14 mouse cellular contexts compared by ENCODE assay signal in genomic region chr3:101367372-101367771, GRCm38 (mm10). TPM values are rescaled to one million over a fixed set of nuclear protein-coding genes. Genes with fewer than 3 reads are reported as not detected.
DNase-seq lines count a peak whose midpoint lies in the region; ATAC-seq and TF ChIP-seq lines count a peak whose summit lies in the region.
"Had no signal": no experiment of that assay in that cellular context is flagged by ENCODE, and none has a peak within 500 bp of the region (broad histone marks: within the 10 kb centered on the region; RNA-seq: fewer than 3 reads in every experiment).

No protein-coding gene starts in this region.

- no peaks in the 10 kb centered on the region for H3K27me3 ChIP-seq in erythroblast, embryonic 14.5 days (ENCODE audit: control insufficient read depth)
- 0 out of 2 replicates have a peak, but pooled peaks cover 3% of the 10 kb centered on the region for H3K27me3 ChIP-seq in liver, postnatal 0 days (ENCODE audit: insufficient read depth, low read length)
- H3K27me3 ChIP-seq in hindbrain, postnatal 0 days (ENCODE audit: insufficient read depth, low read length) = no peaks in the 10 kb centered on the region

- peak overlapping the region; percentile 44 for H3K4me3 ChIP-seq in erythroblast, embryonic 14.5 days (replicated peaks)
- H3K4me3 ChIP-seq in liver, postnatal 0 days (ENCODE audit: low read depth, low read length) = no peak overlapping the region
- no peak overlapping the region for H3K4me3 ChIP-seq in hindbrain, postnatal 0 days (ENCODE audit: low read length)
- H3K4me3 ChIP-seq: forebrain, embryonic 12.5 days had no signal

- H3K4me2 ChIP-seq in liver, postnatal 0 days (ENCODE audit: low read depth, low read length) = peak overlapping the region; percentile 18
- no peak overlapping the region for H3K4me2 ChIP-seq in hindbrain, postnatal 0 days (ENCODE audit: low read depth, low read length)
- H3K4me2 ChIP-seq: forebrain, embryonic 12.5 days had no signal

- H3K9ac ChIP-seq in liver, postnatal 0 days (replicated peaks) = no peak overlapping the region
- H3K9ac ChIP-seq in hindbrain, postnatal 0 days (replicated peaks; ENCODE audit: low read length) = no peak overlapping the region
- H3K9ac ChIP-seq: forebrain, embryonic 12.5 days had no signal

- H3K9me3 ChIP-seq in erythroblast, embryonic 14.5 days (ENCODE audit: control insufficient read depth, low read length) = no peaks in the 10 kb centered on the region
- no peaks in the 10 kb centered on the region for H3K9me3 ChIP-seq in liver, postnatal 0 days (ENCODE audit: low read length)
- no peaks in the 10 kb centered on the region for H3K9me3 ChIP-seq in hindbrain, postnatal 0 days (ENCODE audit: low read length)
- H3K9me3 ChIP-seq: forebrain, embryonic 12.5 days had no signal

- H3K27ac ChIP-seq in liver, postnatal 0 days (ENCODE audit: low read depth) = 0 out of 2 replicates have a peak overlapping the region, but pooled peaks have one; percentile 0
- no peak overlapping the region for H3K27ac ChIP-seq in hindbrain, postnatal 0 days
- H3K27ac ChIP-seq: forebrain, embryonic 12.5 days had no signal

- no peak for TF ChIP-seq CTCF in liver, postnatal 0 days (IDR thresholded peaks at IDR 0.05; ENCODE audit: low read depth)
- no peak for TF ChIP-seq CTCF in hindbrain, postnatal 0 days (IDR thresholded peaks at IDR 0.05; ENCODE audit: low read depth)

- no peaks in the 10 kb centered on the region for H3K36me3 ChIP-seq in erythroblast, embryonic 14.5 days (ENCODE audit: control insufficient read depth)
- no peaks in the 10 kb centered on the region for H3K36me3 ChIP-seq in liver, postnatal 0 days (replicated peaks; ENCODE audit: insufficient read depth, low read length)
- H3K36me3 ChIP-seq in hindbrain, postnatal 0 days (ENCODE audit: insufficient read depth, low read length) = no peaks in the 10 kb centered on the region
- H3K36me3 ChIP-seq: forebrain, embryonic 12.5 days had no signal

- DNase-seq in adrenal gland, postnatal 36 days = peak; percentile 9 to 26
- no peak for DNase-seq in adrenal gland, postnatal 4 days (ENCODE audit: low spot score in 2 of 2)
- peak; percentile 30 for DNase-seq in CD4-positive, CD25-positive, alpha-beta regulatory T cell, adult 2 months (ENCODE audit: low read depth, low spot score)
- peak; percentile 22 for DNase-seq in liver, postnatal 0 days
- DNase-seq in hindbrain, postnatal 0 days (ENCODE audit: low spot score) = no peak
- no peak for DNase-seq in gastrocnemius, postnatal 14 days
- DNase-seq in left cerebral cortex, postnatal 4 days = no peak
- DNase-seq: B cell, adult 2 months; gastrocnemius, postnatal 25 days; heart, postnatal 10 days; kidney, adult 2 months; thymus, postnatal 14 days had no signal

- ATAC-seq in liver, postnatal 0 days = peak; percentile 87
- ATAC-seq in hindbrain, postnatal 0 days = no peak

- TF ChIP-seq EP300 in liver, postnatal 0 days (IDR thresholded peaks at IDR 0.05; ENCODE audit: low read depth) = peak; percentile 79

- 12% methylated on average over 11 of the region's 11 CpGs for WGBS in liver, postnatal 0 days (ENCODE audit: insufficient replicate concordance)
- 86% methylated on average over 11 of the region's 11 CpGs for WGBS in hindbrain, postnatal 0 days

- intact Hi-C loops in gastrocnemius, postnatal 14 days (cut with DNase I; ENCODE audit: low total_unique reads) = no loop called here
- intact Hi-C loops in left cerebral cortex, postnatal 4 days (cut with DNase I) = no loop called here

- peaks cover 72% of the 10 kb centered on the region for H3K4me1 ChIP-seq in erythroblast, embryonic 14.5 days (ENCODE audit: control insufficient read depth)
- peaks cover 6% of the 10 kb centered on the region; the same call in 1 of the 2 replicates for H3K4me1 ChIP-seq in liver, postnatal 0 days (ENCODE audit: insufficient read depth)
- peaks cover 11% of the 10 kb centered on the region for H3K4me1 ChIP-seq in hindbrain, postnatal 0 days (ENCODE audit: insufficient read depth, low read length)

RNA-seq across cellular contexts. Expression of gene Igsf3, which starts 9.5 kb away (rescaled TPM):
- total RNA-seq in adrenal gland, postnatal 36 days (2021) = 1 to 10 TPM; 5.2 to 6.7 TPM
- total RNA-seq in adrenal gland, postnatal 4 days (2021) = 10 to 100 TPM; 15.4 to 20.3 TPM
- 0.12 and 0.14 TPM in 2 replicates for polyA plus RNA-seq in erythroblast, embryonic 14.5 days (2012)
- 1.7 and 1.9 TPM in 2 replicates for polyA plus RNA-seq in liver, postnatal 0 days (2015; fragmentation: Nextera tagmentation; extraction: Ambion mirVana)
- total RNA-seq in hindbrain, postnatal 0 days (2014; rRNA removed) = 76.3 and 84.0 TPM in 2 replicates
- 62.1 and 65.7 TPM in 2 replicates for polyA plus RNA-seq in hindbrain, postnatal 0 days (2015; fragmentation: Nextera tagmentation; extraction: Ambion mirVana)
- 10 to 100 TPM in 1 of 2 experiments, 1 to 10 TPM in 1; 6.6 to 10.6 TPM for total RNA-seq in gastrocnemius, postnatal 14 days (2021)
- total RNA-seq in left cerebral cortex, postnatal 4 days (2021) = 100 to 1,000 TPM in 1 of 2 experiments, 10 to 100 TPM in 1; 96.4 to 101 TPM

Comparison
In these comparisons a context has a peak if more than half of its experiments do, and no peak if none do; other contexts are left out.
1. DNase-seq: peak in adrenal gland, postnatal 36 days (2 of 2), CD4-positive, CD25-positive, alpha-beta regulatory T cell, adult 2 months (single experiment) and liver, postnatal 0 days (single experiment); none in adrenal gland, postnatal 4 days (0 of 2), hindbrain, postnatal 0 days (single experiment), gastrocnemius, postnatal 14 days (single experiment) and left cerebral cortex, postnatal 4 days (single experiment).